Mouse (Mus musculus) cerebellum, adult 18-20 months (tissue): ENCODE measurements around the gene Sh2d6.
A peak's percentile ranks its signal among the peaks of the same experiment; 100 is the strongest.
"Not testable (repeated sequence)": the region's sequence is repeated elsewhere in the genome, so short reads cannot be mapped to it uniquely, and the experiment has no call there.

Experiments
- DNase-seq, 2 experiments: peaks; one replicate each; pipeline ENCODE4 v3.0.0; 2021

The Sh2d6 gene

DNA sequence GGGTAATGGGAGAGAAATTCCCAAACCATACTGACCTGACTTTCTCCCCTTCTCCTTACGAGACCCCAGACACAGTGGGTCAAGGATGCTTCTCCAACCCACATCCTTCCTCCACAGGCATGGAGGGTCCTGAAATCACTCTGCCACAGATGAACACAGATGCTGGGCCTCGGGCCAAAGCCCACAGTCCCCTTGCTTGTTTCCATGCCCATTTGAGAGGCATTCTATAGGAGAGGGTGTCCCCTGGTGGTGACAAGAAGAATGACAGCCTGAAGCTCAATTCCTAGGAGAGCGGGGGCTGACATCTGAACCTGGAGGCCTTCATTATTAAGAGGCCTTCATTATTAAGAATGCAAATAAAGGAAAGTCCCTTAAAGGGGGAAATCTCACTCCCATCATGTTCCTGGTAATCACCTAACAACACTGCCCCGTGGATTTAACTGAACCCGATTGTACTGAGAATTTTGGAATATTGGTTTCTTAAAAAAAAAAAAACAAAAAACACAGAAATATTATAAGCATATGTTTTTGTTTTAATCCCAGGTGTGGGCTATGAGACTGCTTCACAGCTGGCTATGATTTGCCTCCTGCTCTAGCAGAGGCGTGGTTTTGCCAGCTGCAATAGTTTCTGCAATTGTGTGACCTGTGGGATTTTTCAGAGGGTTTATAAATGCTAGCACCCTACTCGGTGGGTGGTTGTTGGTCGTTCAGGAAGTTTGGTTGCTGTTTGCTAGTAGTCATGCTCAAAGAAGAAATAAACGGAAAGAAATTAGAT is 12.7 kb upstream of the Sh2d6 start:
- DNase-seq: peak; percentile 52 to 71

- not testable (repeated sequence) for DNase-seq
Observed at GRCm38 (mm10) chr6:72533555-72533954, 12.0 kb upstream of the Sh2d6 start.

DNA sequence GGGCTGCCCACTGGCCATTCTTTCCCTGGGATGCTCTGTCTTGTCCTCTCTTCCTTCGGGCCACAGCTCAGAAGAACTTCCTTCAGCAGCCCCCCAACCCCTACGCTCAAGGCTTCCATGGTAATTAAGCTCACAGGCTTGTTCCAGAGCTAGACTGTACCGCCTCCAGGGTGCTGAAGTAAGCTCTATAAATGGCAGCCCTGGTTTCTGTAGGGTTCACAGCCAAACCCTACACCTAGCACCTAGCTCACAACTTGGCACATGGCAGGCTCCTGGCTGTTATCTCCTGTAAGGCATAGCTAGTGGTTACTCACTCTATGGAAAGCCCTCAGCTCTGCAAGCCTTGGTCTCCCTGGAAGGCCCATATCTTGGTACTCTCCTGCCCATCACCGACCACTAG is 11.1 kb upstream of the Sh2d6 start:
- DNase-seq: no peak

DNA sequence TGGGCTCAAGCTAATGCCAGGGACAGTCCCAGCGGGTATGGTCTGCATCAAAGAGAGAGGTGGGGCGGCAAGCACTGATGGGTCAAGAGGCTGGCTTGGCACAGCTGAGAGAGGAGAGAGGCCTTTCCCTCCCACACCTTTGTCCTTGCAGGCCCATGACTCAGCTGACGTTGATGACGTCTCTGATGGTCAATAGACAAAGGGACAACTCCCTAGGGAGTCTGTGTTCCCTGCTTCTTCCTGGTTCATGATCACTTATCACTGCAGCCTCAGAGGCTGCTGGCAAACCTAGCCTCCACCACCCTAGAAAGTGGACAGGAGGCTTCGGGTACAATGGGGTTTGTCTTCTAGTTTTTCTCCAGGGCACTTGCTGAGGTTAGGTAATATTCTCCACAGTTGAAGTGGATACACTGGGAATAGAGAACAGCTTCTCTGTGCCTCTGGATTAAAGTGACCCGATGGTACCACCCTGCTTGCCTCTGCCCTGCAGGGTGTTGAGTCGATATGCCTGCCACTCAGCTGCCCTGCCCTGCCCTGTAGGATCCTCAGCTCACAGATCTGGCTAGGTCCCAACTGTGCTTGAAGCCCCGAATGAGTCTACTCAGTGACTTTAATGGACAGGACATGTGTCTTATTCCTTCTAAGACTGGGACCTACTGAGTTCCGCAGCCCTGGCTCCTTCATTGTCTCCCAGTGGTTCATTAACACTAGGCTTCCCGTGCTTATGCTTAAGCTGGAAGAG is 7.1 kb upstream of the Sh2d6 start:
- no peak for DNase-seq

DNA sequence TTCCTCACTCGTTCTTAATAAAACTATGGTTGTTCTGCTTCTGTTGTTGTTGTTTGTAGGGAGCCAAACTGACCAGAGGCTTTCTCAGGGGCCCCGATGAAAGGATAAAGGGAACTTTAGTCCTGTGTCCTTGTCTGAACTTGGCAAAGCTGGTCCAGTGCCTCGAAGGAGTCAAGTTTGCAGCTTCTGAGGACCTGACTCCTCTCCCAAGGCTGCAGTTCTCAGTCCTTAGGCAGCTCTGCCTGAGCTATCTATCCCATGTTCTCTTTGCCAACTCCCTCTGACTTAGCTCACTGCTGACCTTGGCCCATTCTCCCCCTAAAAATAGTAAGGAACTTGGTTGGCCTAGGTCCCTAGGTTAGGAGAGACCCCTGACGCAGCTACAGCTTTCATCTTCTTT is 5.6 kb upstream of the Sh2d6 start:
- no peak for DNase-seq

DNA sequence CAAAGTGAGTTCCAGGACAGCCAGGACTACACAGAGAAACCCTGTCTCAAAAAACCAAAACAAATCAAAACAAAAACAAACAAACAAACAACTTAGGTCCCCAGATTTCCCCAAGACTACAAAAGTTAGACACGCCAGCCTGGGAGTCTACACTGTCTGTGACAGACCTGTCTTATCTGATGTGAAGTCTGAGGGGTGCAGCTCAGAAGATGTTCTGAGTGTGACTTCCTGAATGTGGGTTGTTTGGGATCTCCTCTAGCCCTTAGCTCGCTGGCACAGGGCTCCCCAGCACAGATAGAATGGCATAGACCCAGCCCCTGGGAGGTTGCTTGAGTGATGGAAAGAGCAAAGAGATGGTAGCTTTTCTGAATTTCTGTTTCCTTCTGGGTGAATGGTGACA is 2.7 kb upstream of the Sh2d6 start:
- no peak for DNase-seq

DNA sequence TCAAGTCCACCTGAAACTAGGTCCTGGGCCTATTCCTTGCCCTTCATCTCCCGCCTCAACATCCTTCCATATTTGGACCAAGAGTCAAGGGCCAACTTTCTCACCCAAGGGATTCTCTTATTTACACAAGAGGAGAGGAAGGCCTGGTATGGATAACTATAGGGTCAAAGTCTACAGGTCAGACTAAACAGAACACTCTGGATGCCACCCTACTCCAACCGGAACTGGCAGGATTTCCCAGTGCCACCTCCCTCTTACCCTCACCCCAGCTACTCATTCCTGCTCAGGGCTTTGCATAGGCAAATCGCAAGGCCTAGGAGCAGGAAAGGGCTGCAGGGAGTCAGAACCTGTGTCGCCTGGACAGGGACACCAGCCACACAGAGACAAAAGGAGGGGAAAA is 1.7 kb upstream of the Sh2d6 start:
- DNase-seq: no peak

- no peak for DNase-seq
Observed at GRCm38 (mm10) chr6:72522288-72522687, 781 bp upstream of the Sh2d6 start.

DNA sequence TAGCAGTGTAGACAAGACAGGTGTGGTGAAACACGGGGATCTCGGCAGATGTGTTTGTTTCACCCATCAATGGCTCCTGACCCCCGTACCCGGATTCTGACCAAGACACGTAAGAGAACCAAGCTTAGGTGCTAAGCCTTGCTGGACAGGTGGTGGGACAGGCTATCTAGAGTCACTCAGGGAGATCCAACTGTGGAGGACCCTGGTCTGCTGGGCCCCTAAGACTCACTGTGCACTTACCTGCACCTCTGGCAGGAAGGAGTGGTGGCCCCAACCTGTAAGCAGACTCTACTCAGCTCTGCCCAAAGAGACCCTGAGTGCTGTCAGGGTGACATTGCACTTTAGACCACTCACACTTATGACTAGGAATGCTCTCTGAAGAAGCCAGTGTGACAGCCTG is 603 bp downstream of the Sh2d6 start:
- no peak for DNase-seq

GRCm38 (mm10) chr6:72519892-72520663 is 1.4 kb downstream of the Sh2d6 start:
- no peak for DNase-seq

DNA sequence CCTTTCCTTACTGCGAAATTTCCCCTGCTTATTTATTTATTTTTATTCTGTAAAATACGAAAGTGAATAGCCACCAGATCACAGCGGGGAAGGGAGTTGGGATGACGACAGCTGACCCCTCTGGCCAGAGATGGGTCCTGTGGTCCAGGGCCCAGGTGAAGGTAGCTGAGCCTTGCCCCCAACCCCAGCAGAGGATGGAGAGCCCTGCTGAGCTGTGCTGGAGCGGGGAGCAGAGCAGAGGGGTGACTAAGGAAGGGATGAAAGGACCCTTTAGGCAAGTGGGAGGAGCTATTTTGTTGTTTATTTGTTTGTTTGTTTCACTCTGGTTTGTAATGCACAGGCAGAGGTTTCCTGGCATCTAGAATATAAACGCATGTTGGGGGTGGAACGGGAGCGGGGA is 2.2 kb downstream of the Sh2d6 start:
- DNase-seq: no peak

GRCm38 (mm10) chr6:72518842-72519241 is 2.7 kb downstream of the Sh2d6 start:
- no peak for DNase-seq

DNA sequence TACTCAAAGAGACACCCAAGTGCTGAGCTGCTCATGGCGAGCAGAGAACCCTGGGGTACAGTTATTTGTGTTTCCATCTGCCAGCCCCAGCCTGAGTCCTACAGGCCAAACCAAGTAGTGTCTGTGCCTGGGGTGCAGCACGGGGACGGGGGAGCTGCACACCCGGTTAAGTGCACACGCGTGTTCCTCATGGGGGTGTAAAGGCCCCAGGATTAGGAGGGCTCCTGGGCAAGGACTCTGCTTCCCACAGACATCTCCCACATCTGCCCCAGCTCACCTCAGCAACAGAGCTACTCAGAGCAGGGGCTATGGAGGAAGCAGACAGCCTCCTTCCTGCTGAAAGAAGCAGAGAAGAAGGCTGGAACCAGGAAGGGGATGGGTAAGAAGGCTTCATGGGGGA is 5.9 kb downstream of the Sh2d6 start:
- no peak for DNase-seq

DNA sequence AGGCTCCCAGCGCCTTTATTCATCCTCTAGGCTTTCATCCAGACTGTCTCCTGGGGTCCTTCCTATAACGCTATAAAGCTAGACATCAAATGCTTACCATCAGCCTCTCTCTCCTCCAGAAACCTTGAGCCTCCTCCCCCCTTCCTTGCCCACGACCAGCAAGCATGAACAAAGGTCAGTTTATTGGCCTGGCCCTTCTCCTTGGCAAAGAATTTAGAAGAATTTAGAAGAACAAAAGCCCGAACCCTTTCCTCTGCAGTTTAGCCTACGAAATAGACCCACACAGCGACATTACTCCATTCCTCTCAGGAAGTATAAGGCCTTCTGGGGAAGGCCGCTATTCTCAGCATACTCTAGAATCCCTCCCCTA is 8.5 kb downstream of the Sh2d6 start:
- DNase-seq: no peak

DNA sequence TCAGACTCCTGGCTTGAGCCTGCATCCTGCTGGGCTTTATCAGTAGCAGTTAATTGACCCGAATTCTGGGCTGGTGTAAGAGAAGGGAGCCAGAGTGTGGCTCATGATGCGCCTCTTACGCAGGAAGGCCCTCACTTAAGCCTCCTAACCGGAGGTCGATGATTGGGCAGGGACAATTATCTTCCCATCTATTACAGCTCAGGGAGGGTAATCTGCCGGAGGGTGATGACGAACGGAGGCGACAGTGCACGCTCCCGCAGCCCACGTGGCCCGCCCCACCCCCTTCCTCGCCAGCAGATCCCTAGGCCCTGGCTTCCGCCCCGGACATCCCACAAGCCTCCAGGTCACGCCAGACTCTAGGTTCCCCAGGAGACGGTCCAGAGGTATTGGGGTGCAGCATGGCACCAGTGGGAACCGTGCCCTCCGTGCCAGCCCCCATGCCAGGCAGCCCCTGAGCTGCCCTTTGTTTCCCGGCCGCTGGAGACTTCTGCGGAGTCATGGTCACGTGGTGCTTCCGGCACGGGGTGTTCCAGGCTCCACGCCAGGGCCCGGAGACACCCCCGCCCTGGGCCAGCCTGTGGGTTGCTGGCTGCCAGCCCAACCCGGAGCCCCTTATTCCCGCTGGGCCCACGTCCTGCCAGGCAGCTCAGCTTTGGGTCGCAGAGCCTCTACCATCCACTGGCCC is 9.0 kb downstream of the Sh2d6 start:
- DNase-seq: peak; percentile 73 to 85

DNA sequence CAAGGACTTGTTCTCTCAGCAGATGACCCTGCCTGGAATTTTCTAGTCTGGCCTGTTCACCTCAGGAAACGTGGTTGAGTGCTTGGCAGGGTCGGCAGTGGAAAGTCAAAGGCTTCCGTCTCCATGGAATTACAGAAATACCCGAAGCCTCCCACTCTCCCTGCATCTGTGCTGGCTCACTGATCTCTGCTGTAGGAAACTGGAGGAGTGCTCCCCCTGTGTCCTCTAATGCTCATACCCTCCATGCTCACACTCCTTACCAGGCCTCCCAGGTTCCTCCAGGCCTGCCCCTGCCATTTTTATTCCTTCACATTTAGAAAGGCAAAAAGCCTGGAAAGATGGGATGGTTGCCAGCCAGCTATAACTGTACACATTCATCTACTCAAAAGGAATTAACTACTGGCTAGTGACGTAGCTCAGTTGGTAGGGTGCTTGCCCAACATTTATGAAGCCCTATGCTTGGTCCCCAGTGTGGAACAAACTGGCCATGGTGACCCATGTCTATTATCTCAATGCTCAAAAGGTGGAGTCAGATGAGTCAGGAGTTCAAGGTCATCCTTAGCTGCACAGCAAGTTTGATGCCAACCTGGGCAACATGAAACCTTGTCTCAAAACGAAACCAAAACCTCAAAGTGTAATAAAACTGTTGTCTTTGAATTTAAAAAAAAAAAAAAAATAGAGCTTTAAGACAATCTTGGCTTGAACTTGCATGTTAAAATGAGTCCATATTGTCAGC is 10.7 kb downstream of the Sh2d6 start:
- DNase-seq: no peak

DNA sequence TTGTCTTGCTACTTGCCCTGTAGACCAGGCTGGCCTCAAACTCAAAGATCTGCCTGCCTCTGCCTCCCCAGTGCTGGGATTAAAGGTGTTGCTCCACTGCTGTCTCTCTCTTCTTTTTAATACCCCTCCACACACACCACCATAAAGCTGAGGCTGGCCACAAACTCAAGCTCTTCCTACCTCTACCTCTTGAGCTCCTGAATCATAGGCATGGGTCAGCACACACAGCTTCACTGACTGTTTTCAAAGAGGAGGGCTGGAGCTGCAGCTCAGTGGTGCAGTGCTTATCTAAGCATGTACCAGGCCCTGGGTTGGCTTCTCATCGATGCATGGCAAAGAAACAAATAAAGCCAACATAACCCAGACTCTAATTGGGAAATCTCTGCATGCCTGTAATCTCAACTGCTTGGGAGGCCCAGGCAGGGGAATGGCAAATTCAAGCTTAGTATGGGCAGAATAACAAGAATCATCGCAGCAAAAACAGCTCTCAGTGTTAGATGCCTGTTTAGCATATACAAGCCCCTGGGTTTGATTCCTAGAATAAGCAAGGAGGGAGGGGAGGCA is 11.6 kb downstream of the Sh2d6 start:
- no peak for DNase-seq

DNA sequence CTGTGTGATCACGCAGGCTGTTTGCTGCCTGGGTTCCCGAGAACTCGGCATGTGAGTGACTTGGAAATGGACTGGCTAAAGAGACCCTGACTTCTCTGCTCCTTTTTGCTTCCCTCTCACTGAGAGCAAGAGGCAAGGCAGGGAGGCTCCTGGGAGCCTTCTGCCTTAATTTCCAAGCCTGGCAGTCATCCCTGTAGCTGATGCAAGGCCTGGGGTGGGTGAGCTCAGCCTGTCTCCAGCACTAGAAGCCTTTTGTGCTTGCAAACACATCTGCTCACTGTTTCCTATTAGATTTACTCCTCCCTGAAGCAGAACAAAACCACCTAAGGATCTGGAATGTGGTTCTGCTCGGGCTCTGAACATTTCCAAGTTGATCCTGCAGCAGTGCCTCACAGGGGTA is 12.9 kb downstream of the Sh2d6 start:
- no peak for DNase-seq

DNA sequence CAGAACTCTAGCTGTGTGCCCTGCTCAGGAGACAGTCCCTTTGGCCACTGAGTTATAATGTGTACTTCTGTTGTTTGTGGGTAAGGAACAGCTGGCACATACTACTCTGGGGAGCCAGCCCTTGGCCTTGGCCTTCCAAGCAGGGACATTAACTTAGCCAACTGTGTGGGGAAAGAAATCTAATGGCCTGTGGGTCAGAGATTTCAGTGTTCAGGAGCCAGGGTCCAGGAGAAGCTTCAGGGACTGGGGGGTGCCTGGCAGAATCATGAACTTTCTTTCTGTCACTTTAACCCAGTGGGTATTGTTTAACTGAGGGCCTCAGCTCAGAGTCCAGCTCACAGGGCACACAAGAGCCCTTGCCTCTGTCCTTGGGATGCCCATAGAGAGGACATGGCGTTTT is 15.4 kb downstream of the Sh2d6 start:
- DNase-seq: no peak

GRCm38 (mm10) chr6:72503939-72504338 is 17.6 kb downstream of the Sh2d6 start:
- no peak for DNase-seq

DNA sequence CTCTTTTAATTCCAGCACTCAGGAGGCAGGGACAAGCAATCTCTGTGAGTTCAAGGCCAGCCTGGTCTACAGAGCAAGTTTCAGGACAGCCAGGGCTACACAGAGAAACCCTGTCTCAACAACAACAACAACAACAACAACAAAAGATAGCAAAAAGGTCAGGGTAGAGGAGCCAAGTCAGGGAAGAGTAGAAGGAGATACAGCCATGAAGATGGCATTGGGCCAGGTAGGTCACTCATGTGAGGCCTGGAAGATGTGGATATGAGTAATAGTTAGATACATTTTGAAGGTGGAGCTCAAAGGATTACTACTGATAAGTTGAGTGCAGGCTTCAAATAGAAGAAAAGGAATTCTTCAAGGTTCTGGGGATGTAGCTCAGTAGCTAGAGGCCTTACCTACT is 18.2 kb downstream of the Sh2d6 start:
- DNase-seq: no peak

DNA sequence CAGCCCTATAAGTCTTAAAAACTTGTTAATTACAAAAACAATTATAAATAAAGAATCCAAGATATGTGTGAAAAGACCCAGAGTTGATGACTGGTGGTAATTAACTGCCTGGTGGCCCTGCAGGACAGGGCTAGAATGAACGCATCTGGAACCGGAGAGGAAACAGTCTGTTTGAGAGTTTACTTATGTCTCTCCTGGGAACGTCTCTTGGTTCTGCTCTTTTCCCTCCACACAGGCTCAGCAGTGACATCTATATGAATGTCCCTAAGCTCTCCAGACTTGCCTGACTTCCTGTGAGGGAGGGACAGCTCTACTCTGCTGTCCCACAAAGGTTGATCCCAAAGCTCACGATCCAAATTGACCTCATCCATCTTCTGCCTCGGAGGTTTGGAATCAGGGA is 22.6 kb downstream of the Sh2d6 start:
- DNase-seq: no peak
